Mouse (Mus musculus) olfactory bulb, adult 2 months (tissue): Measurements from ENCODE around the gene Arid1b. TPM values are rescaled to one million over a fixed set of nuclear protein-coding genes. Genes with fewer than 3 reads are reported as not detected.

ENCODE experiments used
- H3K27ac ChIP-seq: fragments of 200-500 bp; 2 replicates; pipeline ENCODE4 v1.5.1; 2012; ENCODE audit warnings: low read depth, low read length; ENCODE audit not compliant: insufficient read depth
- H3K4me1 ChIP-seq: fragments of 200-500 bp; 2 replicates; pipeline ENCODE4 v1.6.1; 2012; ENCODE audit warnings: low read length; ENCODE audit not compliant: control insufficient read depth, insufficient read depth
- H3K4me3 ChIP-seq: fragments of 200-500 bp; 2 replicates; pipeline ENCODE4 v1.5.1; 2012; ENCODE audit warnings: mild to moderate bottlenecking, low read depth, low read length, moderate library complexity; ENCODE audit not compliant: insufficient read depth
- CTCF ChIP-seq: fragments of 200-500 bp; IDR thresholded peaks from 2 replicates; pipeline ENCODE4 v1.5.1; 2012; ENCODE audit warnings: low read depth, mild to moderate bottlenecking, low read length, moderate library complexity; ENCODE audit not compliant: insufficient read depth
- POLR2A ChIP-seq: fragments of 200-500 bp; IDR thresholded peaks from 2 replicates; pipeline ENCODE4 v1.6.1; 2012; ENCODE audit warnings: mild to moderate bottlenecking, low read depth, low read length, moderate library complexity; ENCODE audit not compliant: insufficient read depth
- WGBS: fragments of 180-500 bp; shearing (Covaris S2); methylation state at CpG from one replicate; pipeline ENCODE4 v1.1.7; 2018; 5-methylcytosine and 5-hydroxymethylcytosine counted together
- polyA plus RNA-seq: library from polyadenylated mRNA; stranded (reverse); fragments of >200 nt; gene quantifications from 2 replicates; pipeline ENCODE4 v1.2.4, GENCODE M21; 2012; ENCODE audit warnings: low replicate concordance; ENCODE audit not compliant: missing spikeins, insufficient read depth, insufficient read length

The Arid1b gene
- polyA plus RNA-seq, 1 experiment, result not detected

GRCm38 (mm10) chr17:5056654-5057053, 62.5 kb downstream of the Arid1b start:
- H3K4me3 ChIP-seq, result no peak overlapping the region
- peaks cover 48% of the 10 kb centered on the region for H3K4me1 ChIP-seq
- no peak for TF ChIP-seq POLR2A
- TF ChIP-seq CTCF, result no peak
- WGBS, result 81% methylated on average over 4 of the region's 4 CpGs
- no peak overlapping the region for H3K27ac ChIP-seq

- Histone ChIP-seq H3K4me1 (peaks cover 48% of the 10 kb centered on the region), H3K4me3 (no peak overlapping the region), H3K27ac (no peak overlapping the region)
- TF ChIP-seq POLR2A (no peak), CTCF (no peak)
- WGBS, result 39% methylated on average over 4 of the region's 4 CpGs
Measured at GRCm38 (mm10) chr17:5057286-5057685, 63.2 kb downstream of the Arid1b start.

GRCm38 (mm10) chr17:5057944-5058720, 64.0 kb downstream of the Arid1b start:
- 11% methylated on average over 10 of the region's 10 CpGs for WGBS
- H3K4me3 ChIP-seq, result no peak overlapping the region
- peak overlapping the region; percentile 1; the same call in 1 of the 2 replicates for H3K27ac ChIP-seq
- TF ChIP-seq POLR2A (no peak), CTCF (no peak)
- peaks cover 41% of the 10 kb centered on the region for H3K4me1 ChIP-seq

- H3K4me1 ChIP-seq, result peaks cover 38% of the 10 kb centered on the region
- H3K4me3 ChIP-seq, result no peak overlapping the region
- 70% methylated on average over 9 of the region's 9 CpGs for WGBS
- no peak for TF ChIP-seq POLR2A
- no peak for TF ChIP-seq CTCF
- H3K27ac ChIP-seq, result no peak overlapping the region
Measured at GRCm38 (mm10) chr17:5059092-5059601, 65.0 kb downstream of the Arid1b start.

- Histone ChIP-seq H3K4me3 (no peak overlapping the region), H3K4me1 (peaks cover 35% of the 10 kb centered on the region), H3K27ac (no peak overlapping the region)
- WGBS, result 49% methylated on average over 5 of the region's 5 CpGs
- TF ChIP-seq POLR2A, result no peak
- TF ChIP-seq CTCF, result no peak
Measured at GRCm38 (mm10) chr17:5060515-5061084, 66.5 kb downstream of the Arid1b start.

- no peak for TF ChIP-seq POLR2A
- TF ChIP-seq CTCF, result no peak
- peaks cover 30% of the 10 kb centered on the region for H3K4me1 ChIP-seq
- 59% methylated on average over 3 of the region's 3 CpGs for WGBS
Measured at GRCm38 (mm10) chr17:5061183-5061582, 67.1 kb downstream of the Arid1b start.

GRCm38 (mm10) chr17:5061593-5061992, 67.5 kb downstream of the Arid1b start:
- Histone ChIP-seq H3K4me3 (no peak overlapping the region), H3K4me1 (peaks cover 33% of the 10 kb centered on the region), H3K27ac (no peak overlapping the region)
- WGBS, result 62% methylated on average over 5 of the region's 5 CpGs
- no peak for TF ChIP-seq CTCF

More at GRCm38 (mm10) chr17:5061183-5061582, 67.1 kb downstream of the Arid1b start:
- Histone ChIP-seq H3K4me3 (no peak overlapping the region), H3K27ac (no peak overlapping the region)

GRCm38 (mm10) chr17:5063471-5064176, 69.5 kb downstream of the Arid1b start:
- TF ChIP-seq POLR2A, result no peak
- no peak for TF ChIP-seq CTCF
- Histone ChIP-seq H3K4me3 (no peak overlapping the region), H3K4me1 (peaks cover 29% of the 10 kb centered on the region), H3K27ac (no peak overlapping the region)
- WGBS, result 88% methylated on average over 9 of the region's 9 CpGs

- H3K4me3 ChIP-seq, result no peak overlapping the region
- WGBS, result 81% methylated on average over 6 of the region's 6 CpGs
- H3K4me1 ChIP-seq, result peaks cover 24% of the 10 kb centered on the region
- no peak overlapping the region for H3K27ac ChIP-seq
- TF ChIP-seq POLR2A, result no peak
- TF ChIP-seq CTCF, result no peak
Measured at GRCm38 (mm10) chr17:5064777-5065176, 70.6 kb downstream of the Arid1b start.
